Mouse (Mus musculus) retina, postnatal 7 days (tissue): ENCODE results near the gene Tmc2.

Source experiments
- DNase-seq: peaks from one replicate; pipeline ENCODE4 v3.0.0-alpha.2; 2012; ENCODE audit warnings: low read depth, low spot score

The Tmc2 gene

DNA sequence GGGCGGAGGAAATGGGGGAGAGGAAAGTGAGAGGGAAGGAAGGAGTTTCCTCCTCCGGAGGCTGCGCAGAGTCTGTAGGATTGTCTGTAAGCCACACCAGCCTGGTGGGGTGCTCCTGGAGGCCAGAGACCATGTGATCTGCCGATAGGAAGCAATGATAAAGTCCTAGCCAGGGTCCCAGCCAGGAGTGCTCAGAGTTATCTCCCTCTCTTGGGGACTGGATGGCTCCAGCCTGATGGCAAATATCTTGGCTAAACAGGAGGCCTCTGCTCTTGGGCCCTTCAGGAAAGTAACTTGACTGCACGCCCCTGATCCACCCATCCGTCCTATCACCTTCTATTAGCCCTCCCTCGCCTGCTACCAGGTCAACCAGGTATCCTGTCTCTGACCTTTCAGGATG is 53.2 kb downstream of the Tmc2 start:
- no peak for DNase-seq

DNA sequence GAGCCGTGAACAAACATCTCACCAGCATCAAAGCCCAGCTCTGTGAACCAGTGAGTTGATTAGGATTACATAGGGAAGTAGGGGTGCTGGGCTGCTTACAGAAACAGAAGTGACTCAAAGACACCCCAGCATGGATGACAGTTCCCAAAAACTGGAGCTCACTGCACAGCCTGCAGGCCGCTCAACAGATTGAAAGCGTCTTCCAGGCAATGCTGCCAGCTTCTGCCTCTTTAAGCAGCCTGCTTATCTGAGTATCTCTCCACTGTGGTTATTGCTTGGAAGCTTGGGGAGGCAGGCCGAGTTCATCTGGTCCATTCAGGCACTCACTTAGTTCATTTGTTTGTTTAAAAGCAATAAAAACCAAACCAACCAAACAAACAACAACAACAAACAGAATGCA is 61.8 kb downstream of the Tmc2 start:
- DNase-seq, result no peak

DNA sequence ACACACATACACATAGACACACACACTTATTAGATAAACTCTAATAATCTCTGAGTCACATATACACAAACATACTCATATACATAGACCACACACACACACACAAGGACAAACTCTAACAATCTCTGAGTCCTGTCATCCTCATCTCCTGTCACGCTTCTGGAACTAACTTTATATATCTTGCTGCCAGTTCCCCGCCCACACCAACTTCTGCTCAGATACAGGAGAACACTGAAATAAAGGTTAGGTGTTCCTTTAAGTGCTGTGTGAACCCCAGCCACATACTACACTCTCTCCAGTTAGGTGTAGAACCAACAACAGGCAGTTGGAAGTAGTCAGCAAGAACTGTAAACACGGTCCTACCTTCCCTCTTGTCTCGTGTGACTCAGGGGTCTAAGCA is 65.8 kb downstream of the Tmc2 start:
- DNase-seq, result no peak

DNA sequence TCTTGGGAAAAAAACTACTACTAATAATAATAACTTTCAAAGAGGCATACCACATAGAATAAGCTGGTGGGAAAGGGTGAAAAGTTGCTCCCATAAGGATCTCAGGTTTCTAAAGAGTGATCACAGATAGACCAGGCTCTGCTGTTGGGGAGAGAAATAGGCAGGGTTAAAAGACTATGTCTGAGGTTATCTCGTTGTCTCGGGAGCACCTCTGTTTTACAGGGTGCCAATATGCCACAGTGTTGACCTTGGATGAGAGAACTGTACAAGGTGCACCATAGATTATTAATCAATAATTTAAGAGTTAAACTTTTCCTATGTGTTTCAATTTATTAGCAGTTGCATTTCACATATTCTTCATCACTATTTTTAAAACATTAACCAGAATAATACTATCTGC is 66.9 kb downstream of the Tmc2 start:
- DNase-seq, result no peak

DNA sequence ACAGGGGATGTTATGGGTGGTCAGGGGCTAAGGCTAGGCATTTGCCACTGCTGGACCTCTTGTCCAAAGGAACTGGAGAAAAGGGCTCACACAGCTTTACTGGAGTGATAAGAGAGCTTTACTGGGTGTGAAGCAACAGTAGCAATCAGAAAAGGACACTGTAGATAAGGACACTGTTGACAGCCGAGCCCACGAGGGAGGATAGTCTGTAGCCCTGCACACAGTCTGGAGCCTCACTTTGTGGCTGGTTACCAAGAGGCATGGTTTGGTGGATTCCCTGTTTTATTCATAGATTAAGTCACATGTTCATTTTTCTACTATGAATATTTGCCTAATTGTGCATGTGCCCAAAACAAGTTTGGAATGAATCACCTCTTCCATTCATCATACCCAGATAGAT is 67.4 kb downstream of the Tmc2 start:
- DNase-seq, result no peak

DNA sequence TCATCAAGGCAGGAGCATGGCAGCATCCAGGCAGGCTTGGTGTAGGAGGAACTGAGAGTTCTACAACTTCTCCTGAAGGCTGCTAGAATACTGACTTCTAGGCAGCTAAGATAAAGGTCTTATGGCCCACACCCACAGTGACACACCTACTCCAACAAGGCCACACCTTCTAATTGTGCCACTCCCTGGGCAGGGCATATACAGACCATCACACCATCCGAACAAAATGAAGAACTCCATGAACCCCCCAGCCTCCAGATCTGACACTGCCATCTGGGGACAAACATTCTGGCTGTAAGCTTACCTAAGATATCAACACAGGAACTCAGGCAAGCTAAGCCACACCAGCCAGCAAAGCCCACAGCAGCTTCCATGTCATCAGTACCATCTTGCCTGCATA is 70.5 kb downstream of the Tmc2 start:
- DNase-seq, result no peak

DNA sequence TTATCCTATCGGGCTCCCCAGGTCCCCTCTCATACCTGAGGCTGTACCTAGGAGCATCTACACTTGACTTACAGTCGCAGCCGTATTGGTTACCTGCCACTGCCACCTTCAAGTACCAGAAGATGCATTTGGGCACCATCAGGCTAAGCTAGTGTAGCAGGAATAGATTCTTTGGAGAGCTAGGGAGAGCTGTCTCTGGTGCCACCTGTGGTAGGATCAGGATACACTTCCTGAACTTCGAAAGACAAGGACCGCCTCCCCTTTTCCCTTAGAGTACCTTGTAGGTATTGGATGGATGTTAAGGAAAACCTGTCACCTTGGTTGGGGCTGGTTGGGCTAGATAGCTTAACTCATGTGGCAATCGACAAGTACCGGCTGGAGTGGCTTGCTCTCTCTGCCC is 73.1 kb downstream of the Tmc2 start:
- DNase-seq, result no peak

DNA sequence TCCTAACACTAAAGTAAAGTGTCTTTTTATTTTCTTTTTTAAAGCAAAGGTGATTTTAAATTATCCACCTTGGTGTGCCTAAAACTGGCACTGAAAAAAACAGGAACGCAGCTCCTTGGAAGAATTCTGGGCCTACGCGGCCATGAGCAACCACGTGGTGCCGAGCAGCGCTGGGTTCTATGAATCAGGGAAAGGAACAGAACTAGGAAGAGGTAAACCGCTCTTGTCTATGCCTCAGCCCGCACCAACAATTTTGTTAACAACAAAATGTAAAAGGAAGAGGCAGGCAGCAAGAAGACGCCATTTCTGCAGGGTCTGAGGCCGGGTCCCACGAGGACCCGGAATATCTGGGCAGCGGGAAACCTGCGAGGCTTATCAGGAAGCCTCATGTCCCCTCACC is 78.7 kb downstream of the Tmc2 start:
- DNase-seq, result no peak

DNA sequence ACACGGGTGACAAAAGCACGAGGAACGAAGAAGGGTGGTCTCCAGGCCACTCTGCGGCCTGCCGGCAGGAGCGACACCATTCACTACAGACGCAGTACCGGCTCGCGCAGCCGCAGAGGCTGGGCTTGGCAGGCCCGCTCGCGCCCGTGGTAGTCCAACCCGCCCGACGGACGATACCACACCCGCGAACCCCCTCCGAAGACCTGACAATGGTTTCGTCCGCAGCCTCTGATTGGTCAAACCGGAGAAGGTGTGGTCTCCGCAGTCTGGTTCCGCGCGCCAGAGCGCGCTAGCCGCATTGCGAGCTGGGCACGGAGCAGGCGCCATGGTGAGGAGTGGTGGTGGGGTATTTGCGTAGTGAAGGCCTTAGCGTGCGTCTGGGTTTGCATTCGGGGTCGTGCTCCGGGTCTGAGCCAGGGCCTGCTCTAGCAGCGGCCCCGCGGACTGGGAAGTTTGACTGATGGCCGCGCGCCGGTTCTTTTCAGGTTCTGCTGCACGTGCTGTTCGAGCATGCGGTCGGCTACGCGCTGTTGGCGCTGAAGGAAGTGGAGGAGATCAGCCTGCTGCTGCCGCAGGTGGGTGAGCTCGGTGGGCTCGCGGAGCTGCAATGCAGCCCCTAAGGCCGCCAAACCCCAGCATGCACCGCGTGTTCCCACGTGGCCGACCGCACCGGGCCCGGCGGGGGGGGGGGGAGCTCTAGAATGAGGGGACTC is 79.3 kb downstream of the Tmc2 start, which contains the start of gene Nop56:
Gene Nop56 (plus strand): TSS at position 282 of the 713 bp plus-strand sequence.
- peak; percentile 99 for DNase-seq

DNA sequence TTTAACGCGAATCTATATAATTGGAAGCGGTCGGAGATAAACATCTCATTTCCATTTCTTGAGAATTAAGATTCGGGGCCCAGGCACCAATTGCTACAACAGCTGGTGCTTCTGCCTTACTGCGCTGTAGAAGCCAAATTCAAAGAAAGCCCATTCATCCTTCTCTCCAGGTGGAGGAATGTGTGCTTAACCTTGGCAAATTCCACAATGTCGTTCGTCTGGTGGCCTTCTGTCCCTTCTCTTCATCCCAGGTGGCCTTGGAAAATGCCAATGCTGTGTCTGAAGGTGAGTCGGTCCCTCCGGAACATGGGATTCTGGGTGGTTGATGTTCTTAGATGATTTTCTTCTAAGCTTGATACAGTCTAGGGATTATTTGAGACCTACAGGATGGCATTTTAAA is 79.9 kb downstream of the Tmc2 start:
- DNase-seq, result no peak

DNA sequence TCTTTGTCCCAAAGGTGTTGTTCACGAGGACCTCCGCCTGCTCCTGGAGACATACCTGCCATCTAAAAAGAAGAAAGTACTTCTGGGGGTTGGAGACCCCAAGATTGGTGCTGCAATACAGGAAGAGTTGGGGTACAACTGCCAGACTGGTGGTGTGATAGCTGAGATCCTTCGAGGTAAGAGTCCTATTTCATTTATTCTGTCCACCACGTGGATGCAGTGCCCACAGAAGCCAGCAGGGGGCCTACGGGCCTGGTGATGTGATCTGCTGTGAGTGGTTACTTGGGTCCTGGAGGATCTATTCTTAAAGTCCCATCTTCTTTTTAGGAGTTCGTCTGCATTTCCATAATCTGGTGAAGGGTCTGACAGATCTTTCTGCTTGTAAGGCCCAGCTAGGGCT is 80.7 kb downstream of the Tmc2 start:
- no peak for DNase-seq

DNA sequence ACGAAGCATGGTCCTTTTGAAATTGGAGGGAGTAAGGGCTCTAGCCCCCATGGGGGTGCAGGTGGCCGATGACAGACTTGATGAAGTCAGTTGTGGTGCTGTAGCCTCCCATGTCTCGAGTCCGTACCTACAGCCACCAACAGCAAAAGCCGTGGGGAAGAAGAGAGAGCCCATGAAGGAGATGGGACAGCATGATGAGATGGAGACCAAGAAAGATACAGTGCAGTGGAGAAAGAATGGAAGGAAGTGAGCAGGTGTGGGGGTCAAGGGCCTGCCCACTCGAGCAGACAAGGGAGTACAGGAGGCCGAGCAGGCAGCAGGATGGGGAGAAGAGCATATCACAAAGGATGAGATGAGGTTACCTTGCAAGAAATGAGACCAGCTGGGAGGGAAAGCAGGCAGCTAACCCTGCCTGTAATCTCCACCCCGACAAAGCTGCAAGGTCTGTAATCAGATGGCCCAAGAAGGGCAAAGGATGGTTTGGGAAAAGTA is 84.7 kb downstream of the Tmc2 start:
- DNase-seq, result no peak

DNA sequence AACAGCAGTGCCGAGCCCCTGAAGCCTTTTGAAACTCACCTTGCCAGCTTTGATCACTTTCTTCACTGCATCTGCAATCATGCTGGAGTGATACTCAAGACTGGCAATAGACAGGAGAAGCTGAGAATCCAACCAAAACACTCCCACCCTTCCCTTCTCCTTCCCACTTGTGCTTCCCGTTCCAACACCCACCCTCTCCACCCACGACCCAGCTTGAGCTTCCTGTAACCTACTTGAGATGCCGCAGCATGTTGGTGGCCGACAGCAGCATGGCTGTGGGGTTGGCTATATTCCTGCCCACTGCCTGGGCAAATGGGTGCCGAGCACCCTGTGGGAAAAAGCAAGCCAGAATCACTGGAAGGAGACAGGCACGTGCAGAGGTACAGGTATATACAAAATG is 85.2 kb downstream of the Tmc2 start:
- no peak for DNase-seq

DNA sequence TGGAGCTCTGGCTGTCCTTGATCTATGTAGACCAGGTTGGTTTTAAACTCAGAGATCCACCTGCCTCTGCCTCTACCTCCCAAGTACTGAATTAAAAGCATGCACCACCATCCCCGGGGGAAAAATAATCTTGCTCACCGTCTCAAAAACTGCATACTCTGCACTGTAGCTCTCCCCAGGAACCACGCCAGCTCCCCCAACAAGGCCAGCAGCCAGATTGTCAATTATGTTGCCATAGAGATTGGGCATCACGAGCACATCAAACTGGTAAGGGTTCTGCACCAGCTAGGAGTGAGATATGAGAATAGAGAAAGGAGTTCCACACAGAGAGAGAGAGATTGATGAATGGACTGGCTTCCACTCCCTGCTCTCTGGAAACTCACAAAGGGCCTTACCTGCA is 85.8 kb downstream of the Tmc2 start:
- DNase-seq, result no peak

DNA sequence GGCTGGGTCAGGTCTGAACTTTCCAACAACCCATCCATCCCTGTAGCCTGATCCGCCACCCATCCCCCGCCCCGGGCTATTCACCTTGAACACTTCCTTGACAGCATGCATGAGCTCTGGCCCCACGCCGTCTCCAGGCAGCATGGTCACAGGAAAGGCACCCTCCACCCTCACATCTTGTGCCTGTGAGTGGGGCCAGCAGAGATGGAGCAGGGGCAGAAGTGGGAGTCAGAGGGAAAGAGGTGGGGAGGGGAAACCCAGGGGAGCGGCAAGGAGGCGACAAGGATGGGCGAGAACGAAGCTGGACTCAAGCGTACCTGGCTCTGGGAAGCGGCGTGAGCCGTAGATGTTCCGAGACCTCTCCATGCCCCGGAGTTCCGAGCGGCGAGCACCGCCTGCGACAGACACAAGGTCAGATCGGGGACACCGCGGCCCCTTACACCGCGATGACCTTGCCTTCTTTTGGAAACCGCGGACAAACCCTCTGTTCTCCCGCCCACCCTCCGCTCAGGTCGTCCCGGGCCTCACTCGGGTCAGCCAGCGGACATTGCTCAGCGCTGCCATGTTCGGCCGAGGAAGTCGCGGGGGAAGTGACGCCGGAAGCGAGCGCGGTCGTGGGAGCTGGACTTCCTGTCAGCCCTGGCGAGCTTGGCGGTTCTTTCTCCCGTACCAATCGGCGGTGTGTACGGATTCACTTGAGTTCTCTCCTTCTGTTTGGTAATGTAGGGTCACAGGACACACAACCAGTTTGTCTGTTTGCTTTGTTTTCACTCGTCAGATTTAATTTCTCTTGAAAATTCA is 89.1 kb downstream of the Tmc2 start, which contains the start of gene Idh3b:
Gene Idh3b (minus strand): TSS at position 694 of the 801 bp plus-strand sequence.
- DNase-seq, result peak; percentile 79

DNA sequence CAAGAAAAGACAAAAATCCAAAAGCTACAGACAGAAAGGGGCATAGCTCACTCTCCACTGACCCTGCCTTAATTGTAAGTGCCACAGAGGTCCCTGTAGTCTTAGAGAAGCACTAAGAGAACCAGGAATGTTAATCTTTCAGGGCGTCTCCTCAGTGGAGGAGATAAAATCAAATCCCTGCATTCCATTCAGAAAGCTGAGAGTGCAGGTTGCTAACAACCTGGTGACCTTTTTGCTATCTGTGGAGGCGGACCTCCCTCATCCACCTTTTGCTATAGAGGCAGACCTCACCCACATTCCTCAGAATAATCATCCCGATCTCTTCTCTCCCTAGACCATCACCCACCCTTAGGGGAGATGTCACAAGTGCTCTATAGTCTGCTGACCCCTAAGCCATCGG is 94.1 kb downstream of the Tmc2 start:
- no peak for DNase-seq

DNA sequence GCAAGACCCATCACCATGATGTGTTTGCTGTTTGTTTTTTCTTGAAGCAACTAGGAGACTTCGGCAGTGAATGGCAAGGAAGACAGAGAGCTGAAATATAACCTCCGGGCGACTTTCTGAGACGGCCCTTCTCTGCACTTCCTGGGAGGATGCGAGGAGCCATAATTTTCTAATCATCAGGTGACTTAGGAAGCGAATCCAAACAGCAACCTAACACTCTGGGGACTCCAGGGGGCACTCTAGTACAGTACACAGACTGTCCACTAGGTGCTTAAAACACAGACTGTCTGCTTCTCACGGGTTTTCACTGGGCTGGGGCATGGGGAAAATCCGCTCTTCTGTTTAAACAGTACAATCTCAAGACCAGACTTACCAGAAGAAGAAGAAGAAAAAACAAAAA is 96.4 kb downstream of the Tmc2 start:
- peak; percentile 77 for DNase-seq

DNA sequence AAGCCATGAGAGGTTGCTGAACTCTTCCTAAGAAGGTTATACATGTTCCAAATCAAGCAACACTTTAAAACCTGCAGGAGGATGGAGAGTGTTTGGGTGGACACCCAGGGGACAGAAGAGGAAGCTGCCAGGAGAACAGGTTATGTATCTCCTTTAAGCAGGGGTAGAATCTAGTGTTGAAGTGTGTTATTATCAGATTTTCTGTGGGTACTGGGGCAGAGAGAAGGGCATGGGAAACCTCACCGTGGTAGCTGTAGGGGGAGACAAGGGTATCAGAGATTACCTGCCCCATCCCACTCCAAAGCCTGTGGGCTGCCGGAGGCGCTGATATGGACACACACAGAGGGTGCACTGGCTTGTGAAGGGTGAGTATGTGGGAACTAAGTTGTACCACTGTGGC is 98.0 kb downstream of the Tmc2 start:
- DNase-seq, result no peak

DNA sequence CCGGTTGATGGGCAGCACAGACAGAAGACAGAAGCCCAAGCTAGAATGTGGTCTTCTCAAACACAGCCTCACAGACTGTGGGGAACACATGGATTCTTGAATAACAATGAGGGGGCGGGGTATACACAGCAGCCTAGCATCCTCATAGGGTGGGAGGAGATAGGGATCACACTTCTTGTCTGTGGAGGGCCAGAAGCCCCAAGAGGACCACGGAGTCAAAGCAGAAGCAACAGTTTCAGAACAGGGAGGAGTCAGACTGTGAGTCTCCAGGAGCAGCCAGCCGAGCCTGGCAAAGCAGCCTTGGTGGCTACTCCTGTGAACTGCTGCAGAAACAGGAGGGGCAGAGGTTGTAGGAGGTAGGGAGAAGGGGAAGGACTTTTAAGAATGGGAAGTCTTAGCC is 98.5 kb downstream of the Tmc2 start:
- DNase-seq, result no peak

DNA sequence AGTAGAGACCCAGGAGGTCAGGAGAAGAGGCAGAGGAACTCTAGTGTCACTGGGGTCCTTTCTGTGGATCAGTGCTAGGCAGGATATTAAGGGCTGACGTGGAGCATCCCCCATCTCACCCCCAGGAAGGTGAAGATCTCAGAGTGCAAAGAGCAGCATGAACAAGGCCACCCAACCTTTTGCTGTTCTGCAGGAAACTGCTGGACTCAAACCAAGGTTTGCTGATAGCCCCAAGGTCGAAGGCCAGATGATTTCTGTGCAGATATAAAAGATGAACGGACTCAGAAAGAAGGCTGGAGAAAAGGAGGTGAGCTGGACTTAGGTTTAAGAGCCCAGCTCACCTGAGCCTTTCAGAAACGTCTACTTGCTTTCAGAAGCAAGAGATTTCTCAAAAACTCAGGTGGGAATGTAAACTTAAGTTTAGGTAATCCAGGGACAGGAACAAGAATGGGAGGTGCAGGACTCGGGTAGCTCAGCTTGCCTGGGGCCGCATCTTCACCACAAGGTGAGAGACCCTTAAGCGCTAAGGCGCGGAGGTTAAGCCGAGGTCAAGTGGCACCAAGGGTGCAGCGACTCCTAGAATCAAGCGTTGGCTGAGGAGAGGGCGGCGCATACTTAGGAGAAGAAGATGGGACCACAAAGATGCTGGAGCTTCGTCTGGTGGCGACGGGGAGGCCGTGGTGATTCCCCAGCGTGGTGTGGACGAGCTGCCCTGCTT is 99.4 kb downstream of the Tmc2 start:
- no peak for DNase-seq

DNA sequence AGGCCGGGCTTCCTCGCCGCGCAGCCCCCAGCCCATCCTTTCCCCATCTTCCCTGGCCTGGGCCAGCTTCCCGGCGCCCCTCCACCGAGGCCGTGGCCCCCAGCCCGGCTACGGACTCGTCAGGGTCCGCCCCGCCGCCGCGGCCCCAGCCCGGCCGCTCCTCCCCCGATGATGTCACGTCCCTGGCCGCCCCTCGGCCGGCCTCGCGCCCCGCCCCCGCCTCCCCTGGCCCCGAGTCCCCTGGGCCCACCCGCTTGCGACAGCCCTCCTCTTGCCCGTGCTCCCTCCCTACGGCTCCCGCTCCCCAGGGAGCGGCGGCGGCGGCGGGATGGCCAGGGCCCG is 99.9 kb downstream of the Tmc2 start, which contains the start of gene Ebf4:
Gene Ebf4 (plus strand): TSS at position 234 of the 342 bp plus-strand sequence.
- DNase-seq, result no peak
